Mouse (Mus musculus): ENCODE results near the gene Spag6.
A peak's percentile ranks its signal among the peaks of the same experiment; 100 is the strongest.

The Spag6 gene

DNA sequence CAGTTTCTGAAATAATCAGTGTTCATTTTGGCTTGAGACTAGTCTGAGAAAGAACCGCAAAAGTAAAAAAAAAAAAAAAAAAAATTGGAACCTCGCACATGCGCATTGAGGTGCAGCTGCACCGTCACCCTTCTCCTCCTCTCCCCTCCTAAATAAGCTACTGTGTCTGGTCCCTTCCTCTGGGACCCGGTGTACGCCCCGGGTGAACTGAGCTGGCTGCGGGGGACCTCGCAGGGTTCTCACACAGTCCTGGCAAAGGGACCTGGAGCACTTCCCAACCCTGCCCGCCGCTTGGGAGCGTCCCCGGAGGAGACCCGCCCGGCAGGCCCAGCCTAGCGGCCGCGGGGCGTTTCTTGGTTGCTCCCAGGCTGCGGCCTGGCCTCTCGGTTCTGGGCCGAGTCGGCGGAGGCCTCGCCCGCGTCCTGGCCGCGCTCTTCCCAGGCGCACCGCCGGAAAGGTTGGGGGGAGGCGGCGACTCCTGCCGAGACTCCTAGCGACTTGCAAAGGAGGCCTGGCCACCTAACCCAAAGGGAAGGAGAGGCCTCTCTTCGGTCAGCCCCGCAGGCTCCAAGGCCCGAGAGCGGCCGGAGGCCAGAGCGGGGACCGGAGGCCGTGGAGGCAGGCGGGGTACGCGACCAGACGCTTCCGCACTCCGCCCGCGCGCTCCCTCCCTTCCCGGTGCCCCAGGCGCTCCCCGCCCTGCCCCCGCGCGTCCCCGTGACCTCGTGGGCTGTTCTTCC lies at the start of gene Spag6:
TSS of gene Spag6 (plus strand) at position 162 of the 740 bp plus-strand sequence.
- DNase-seq (ENCODE audit: low spot score): peak; percentile 35

- DNase-seq (ENCODE audit: low spot score): no peak
Measured at GRCm38 (mm10) chr2:18648563-18648962, 45.3 kb upstream of the Spag6 start.

DNA sequence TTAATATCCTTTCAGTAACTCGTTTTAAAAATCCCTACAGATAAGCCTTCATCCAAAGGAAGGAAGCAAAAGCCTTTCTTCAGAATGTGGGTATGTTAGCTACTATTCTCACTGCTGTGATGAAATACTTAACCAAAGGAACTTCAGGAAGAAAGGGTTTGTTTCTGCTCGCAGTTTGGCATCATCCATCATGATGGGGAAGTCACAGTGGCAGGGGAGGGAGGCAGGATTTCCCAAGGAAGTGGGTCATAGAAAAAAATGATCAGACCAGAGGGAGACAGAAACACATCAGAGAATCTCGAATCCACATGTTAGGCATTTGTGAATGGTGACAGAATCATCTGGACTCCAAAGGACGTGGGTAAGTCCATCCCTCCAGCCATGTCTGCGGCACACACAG lies 39.0 kb upstream of the Spag6 start:
- DNase-seq (ENCODE audit: low spot score): no peak

GRCm38 (mm10) chr2:18664003-18664402 lies 29.8 kb upstream of the Spag6 start:
- DNase-seq (ENCODE audit: low spot score): no peak

- DNase-seq (ENCODE audit: low spot score): no peak
Measured at GRCm38 (mm10) chr2:18671041-18671440, 22.8 kb upstream of the Spag6 start.

- peak; percentile 88 for DNase-seq (ENCODE audit: low spot score)
Measured at GRCm38 (mm10) chr2:18672133-18672765, 21.6 kb upstream of the Spag6 start, which contains the start of gene Commd3. Gene Commd3 (plus strand): TSS chr2:18672384.

DNA sequence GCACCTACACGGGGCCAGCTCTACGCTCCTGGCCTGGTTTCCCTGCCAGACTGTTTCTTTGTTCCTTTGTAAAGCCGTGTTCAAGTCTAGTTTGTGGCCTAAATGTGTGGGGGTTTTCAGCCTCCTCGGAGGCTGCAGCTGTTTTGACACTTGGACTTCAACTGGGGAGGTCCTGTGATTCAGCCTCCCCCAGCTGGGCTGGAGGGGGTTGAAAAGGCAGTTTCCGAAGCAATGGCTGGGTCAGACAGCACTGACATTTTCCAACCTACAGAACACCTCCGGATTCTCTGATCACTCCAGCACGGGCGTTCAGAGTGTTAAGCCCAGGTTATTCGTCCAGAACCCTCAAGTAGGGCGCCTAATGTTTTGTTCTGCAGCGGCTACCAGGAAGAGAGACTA lies 21.1 kb upstream of the Spag6 start:
- no peak for DNase-seq (ENCODE audit: low spot score)

DNA sequence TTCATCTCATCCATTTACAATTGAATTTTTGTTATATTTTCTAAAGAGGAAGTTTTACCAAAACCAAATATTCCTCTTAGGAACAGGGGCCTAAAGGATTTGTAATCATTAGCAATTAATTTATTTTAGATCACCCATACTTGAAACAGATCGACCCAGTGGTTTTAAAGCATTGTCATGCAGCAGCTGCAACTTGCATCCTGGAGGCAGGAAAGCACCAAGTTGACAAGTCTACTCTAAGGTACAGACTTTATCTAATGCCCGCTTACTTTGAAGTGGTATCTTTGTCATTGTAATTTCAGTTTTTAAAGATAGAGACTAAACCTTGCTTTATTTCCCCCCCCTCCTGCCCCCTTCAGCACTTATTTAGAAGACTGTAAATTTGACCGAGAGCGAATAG lies 20.1 kb upstream of the Spag6 start:
- no peak for DNase-seq (ENCODE audit: low spot score)

DNA sequence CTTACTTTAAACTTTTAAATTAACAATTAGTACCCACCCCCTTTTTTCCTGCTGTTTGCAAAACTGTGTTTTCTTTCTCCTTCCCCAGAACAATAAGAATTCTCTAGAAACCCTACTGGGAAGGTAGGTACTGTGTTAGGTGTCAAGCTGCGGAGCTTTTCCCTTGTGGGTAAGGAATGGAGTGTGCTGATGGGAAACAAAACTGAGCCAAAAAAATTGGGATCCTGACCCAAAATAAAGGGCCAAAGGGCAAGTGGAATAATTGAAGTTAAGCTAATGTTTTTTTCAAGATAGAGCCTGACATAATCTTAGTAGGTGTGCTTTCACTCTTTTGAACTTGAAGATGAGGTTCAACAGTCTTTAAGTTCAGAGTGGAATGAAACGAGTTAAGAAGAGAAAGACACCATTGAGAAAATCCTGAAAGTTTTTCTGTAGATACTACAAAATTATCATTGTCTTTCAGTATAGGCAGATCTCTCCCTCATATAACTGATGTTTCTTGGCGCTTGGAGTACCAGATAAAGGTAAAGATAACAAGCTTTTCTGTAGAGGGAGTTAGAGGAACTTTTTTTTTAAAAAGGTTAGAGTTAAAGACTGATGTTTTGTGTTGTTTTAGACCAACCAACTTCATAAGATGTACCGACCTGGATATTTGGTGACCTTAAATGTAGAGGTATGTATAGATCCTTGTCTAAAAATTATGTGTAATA lies 19.5 kb upstream of the Spag6 start:
- DNase-seq (ENCODE audit: low spot score): no peak

- DNase-seq (ENCODE audit: low spot score): no peak
Measured at GRCm38 (mm10) chr2:18675681-18676456, 18.0 kb upstream of the Spag6 start.

GRCm38 (mm10) chr2:18676457-18676935 lies 17.3 kb upstream of the Spag6 start:
- peak; percentile 59 for DNase-seq (ENCODE audit: low spot score)

DNA sequence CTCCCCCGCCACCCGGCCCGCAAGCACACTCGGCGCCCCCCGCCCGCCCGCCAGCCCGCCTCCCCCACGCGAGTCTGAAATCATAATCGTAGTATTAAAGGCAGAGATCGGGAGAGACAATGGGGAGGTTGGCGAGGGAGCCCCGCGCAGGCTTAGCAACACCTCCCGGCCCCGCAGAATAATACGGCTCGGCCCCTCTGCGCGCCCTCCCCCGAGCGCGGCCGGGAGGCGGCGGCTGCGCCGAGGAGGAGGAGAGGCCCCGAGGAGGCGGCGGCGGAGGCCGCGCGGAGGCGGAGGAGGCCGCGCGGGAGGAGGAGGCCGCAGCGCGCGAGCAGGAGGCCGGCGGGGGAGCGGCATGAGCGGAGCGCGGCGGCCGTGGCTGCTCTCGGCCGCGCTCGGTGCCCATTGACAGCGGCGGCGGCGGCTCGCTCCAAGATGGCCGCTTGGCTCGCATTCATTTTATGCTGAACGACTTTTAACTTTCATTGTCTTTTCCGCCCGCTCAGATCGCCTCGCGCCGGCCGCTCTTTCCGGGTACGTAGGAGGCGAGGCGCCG lies 16.8 kb upstream of the Spag6 start, which contains the start of gene Bmi1:
TSS of gene Bmi1 (plus strand) at position 83 of the 556 bp plus-strand sequence.
- peak; percentile 58 for DNase-seq (ENCODE audit: low spot score)

DNA sequence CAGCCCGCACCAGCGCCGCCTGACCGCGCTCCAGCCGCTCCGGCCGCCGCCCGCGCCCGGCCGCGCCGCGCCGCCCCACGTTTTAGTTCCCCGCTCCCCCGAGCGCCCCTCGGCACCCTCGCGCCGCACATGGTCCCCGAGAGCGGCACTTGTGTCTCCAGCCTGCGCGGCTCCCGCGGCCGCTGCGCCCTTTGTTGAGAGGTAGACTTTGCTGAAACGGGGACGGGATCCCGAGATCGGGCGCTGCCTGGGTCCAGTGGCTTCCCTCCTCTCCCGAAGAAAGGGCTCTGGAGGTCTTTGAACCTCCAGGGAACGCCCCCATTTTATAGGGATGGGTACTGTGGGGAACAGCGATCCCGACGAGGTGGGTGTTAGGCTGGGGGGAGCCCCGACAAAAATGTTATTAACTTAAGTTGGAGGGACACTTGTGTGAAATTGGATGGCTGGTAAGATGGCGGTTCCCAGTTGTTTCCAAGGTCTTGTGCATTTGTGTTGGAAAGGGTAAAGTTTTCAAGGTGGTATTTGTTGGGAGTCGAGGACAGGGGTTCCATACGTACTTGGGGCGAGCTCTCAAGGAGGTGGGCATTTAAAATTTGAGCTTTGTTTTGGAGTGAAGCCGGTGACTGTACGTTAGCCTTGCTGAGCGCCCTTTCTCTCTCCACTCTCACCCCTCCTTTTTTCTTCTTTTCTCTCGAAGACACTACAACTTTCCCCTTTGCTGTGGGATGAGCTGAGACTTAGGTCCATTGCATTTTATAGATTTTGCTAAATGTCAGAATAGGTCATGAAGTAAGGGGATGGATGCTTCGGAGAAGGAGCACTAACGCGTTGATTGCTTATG lies 16.0 kb upstream of the Spag6 start:
- DNase-seq (ENCODE audit: low spot score): peak; percentile 39

- no peak for DNase-seq (ENCODE audit: low spot score)
Measured at GRCm38 (mm10) chr2:18679701-18680100, 14.1 kb upstream of the Spag6 start.

DNA sequence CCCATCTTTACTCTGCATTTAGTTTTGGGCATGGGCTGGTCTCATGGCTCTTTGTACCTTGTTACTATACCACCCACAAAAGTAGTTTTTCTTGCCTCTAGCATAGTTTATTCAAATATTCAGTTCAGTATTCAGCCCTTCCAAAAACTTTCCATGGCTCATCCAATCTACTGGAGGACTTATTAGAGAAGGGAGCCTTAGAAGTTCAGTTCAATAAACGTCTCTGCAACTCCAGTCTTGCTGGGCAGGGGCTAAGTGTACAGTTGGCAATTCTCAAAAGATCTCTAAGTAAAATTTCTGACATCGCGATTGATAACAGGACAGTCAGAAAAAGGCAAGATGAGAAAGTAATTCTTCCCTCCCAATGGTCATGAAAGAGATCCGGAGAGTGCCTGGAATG lies 13.3 kb upstream of the Spag6 start:
- DNase-seq (ENCODE audit: low spot score): no peak

- peak; percentile 67 for DNase-seq (ENCODE audit: low spot score)
Measured at GRCm38 (mm10) chr2:18680961-18681360, 12.9 kb upstream of the Spag6 start.

- no peak for DNase-seq (ENCODE audit: low spot score)
Measured at GRCm38 (mm10) chr2:18684062-18684461, 9.8 kb upstream of the Spag6 start.

DNA sequence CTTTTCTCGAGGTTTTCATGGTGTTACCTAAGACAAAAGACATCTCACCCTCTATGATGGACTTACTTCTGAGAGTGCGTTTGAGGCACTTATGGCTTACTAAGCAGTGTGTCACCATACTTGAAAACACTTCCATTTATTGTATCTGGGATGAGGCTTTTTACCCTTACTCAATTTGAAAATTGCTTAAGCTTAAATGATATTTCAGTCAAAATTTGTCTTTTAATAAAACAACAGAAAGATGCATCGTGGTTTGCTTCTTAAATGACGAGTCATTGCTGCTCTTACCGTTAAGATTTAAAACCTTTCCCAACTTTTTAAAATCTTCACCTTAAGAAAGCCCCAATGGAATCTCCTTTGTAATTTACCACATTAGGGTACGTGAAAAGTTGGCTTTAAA lies 7.4 kb upstream of the Spag6 start:
- DNase-seq (ENCODE audit: low spot score): no peak

DNA sequence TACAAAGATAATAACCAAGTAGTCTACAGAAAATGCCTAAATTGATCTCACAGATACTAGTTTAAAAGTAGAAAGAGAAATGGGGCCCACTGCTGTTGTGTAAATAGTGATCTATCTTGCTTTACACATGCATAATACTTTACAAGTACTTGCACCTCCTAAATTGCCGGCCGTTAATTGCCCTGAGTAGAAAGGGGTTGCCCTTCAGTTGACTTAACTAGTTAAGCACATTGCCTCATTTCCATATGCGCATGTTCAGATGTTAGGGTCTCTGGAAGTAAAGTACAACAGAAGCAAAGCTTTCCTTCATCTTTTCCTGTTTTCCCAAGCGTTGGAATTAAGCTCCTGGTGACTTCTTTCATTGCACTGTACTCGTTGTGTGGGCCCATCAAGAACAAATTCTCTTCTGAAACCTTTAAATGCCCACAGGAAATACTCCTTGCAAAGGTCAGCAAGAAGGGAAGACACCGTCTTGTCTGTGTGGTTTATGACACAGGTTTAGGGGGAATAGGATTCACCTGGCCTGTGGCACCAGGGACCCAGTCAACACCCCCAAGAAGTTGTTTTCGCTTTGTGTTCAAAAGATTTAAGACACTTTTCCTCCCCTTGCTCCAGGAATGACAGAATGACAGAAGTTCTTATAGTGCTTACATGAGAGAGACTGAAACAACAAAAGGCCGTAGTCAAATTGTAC lies 6.9 kb upstream of the Spag6 start:
- no peak for DNase-seq (ENCODE audit: low spot score)

GRCm38 (mm10) chr2:18687671-18688170 lies 6.1 kb upstream of the Spag6 start:
- DNase-seq (ENCODE audit: low spot score): no peak

Measured in T-cell, adult 2 months (primary cell).